Mouse (Mus musculus) lung, postnatal 0 days (tissue): Measurements from ENCODE around the gene Rock2. TPM values are rescaled to one million over a fixed set of nuclear protein-coding genes. Genes with fewer than 3 reads are reported as not detected.

Source experiments
- ATAC-seq: fragments of 200-750 bp; cut with Nextera tagmentation; 2 replicates; pipeline ENCODE4 v1.8.0; 2017; ENCODE audit warnings: moderate library complexity
- DNase-seq: peaks from one replicate; pipeline ENCODE4 v3.0.0-alpha.2; 2016; ENCODE audit warnings: low spot score
- H3K27ac ChIP-seq: fragments of 300-500 bp; sonication (generic); 2 replicates; pipeline ENCODE4 v1.5.1; 2014; ENCODE audit warnings: antibody characterized with exemption, mild to moderate bottlenecking, low read length, mixed read lengths
- H3K27me3 ChIP-seq: fragments of 300-500 bp; sonication (generic); replicated peaks from 2 replicates; pipeline ENCODE4 v1.6.1; 2014; ENCODE audit warnings: low read length, mixed read lengths; ENCODE audit not compliant: insufficient read depth
- H3K36me3 ChIP-seq: fragments of 300-500 bp; sonication (generic); 2 replicates; pipeline ENCODE4 v1.6.1; 2014; ENCODE audit warnings: low read length, mixed read lengths; ENCODE audit not compliant: insufficient read depth
- H3K4me1 ChIP-seq: fragments of 300-500 bp; sonication (generic); 2 replicates; pipeline ENCODE4 v1.6.1; 2014; ENCODE audit warnings: antibody characterized with exemption, low read depth, low read length, mixed read lengths; ENCODE audit not compliant: insufficient read depth
- H3K4me2 ChIP-seq: fragments of 300-500 bp; sonication (generic); replicated peaks from 2 replicates; pipeline ENCODE4 v1.6.1; 2014; ENCODE audit warnings: low read depth, mild to moderate bottlenecking, low read length, moderate library complexity, mixed read lengths
- H3K4me3 ChIP-seq: fragments of 300-500 bp; sonication (generic); 2 replicates; pipeline ENCODE4 v1.5.1; 2014; ENCODE audit warnings: low read depth, low read length
- H3K9ac ChIP-seq: fragments of 300-500 bp; sonication (generic); replicated peaks from 2 replicates; pipeline ENCODE4 v1.6.1; 2014; ENCODE audit warnings: low read depth, mild to moderate bottlenecking
- H3K9me3 ChIP-seq: fragments of 300-500 bp; sonication (generic); 2 replicates; pipeline ENCODE4 v1.6.1; 2016; ENCODE audit warnings: low read length, mixed read lengths
- CTCF ChIP-seq: IDR thresholded peaks from 2 replicates; pipeline ENCODE4 v1.5.1; 2016; ENCODE audit warnings: antibody characterized with exemption, mild to moderate bottlenecking
- EP300 ChIP-seq: IDR thresholded peaks from 2 replicates; pipeline ENCODE4 v1.6.1; 2016; ENCODE audit warnings: antibody characterized with exemption, mild to moderate bottlenecking, control low read depth
- WGBS: fragments of 180-500 bp; shearing (Covaris S2); extraction: QIAGEN DNeasy Blood & Tissue Kit; methylation state at CpG from one replicate; pipeline ENCODE4 v1.1.7; 2014; 5-methylcytosine and 5-hydroxymethylcytosine counted together
- polyA plus RNA-seq: library from polyadenylated mRNA; unstranded; fragments of >200 nt; fragmentation: Nextera tagmentation; extraction: Ambion mirVana; gene quantifications from 2 replicates; pipeline ENCODE4 v1.2.1, GENCODE M21; 2015

Gene Rock2
- polyA plus RNA-seq, 1 experiment from 2014 or later = 18.2 TPM

GRCm38 (mm10) chr12:16963354-16963753, 68.7 kb downstream of the Rock2 start:
- 80% methylated on average over 2 of the region's 2 CpGs for WGBS
- Histone ChIP-seq H3K4me3 (no peak overlapping the region), H3K27ac (no peak overlapping the region), H3K9ac (no peak overlapping the region), H3K4me2 (no peak overlapping the region), H3K4me1 (no peaks in the 10 kb centered on the region), H3K9me3 (no peaks in the 10 kb centered on the region), H3K36me3 (peaks cover 12% of the 10 kb centered on the region; the same call in 1 of the 2 replicates), H3K27me3 (no peaks in the 10 kb centered on the region)
- TF ChIP-seq CTCF (no peak), EP300 (no peak)
- DNase-seq (no peak), ATAC-seq (no peak)

GRCm38 (mm10) chr12:16966811-16967210, 72.1 kb downstream of the Rock2 start:
- H3K4me1 ChIP-seq = no peaks in the 10 kb centered on the region
- DNase-seq (no peak), ATAC-seq (no peak)
- no peak overlapping the region for H3K4me2 ChIP-seq
- no peaks in the 10 kb centered on the region for H3K27me3 ChIP-seq
- H3K4me3 ChIP-seq = no peak overlapping the region
- WGBS = 100% methylated on average over 2 of the region's 2 CpGs
- TF ChIP-seq EP300 = no peak
- no peak for TF ChIP-seq CTCF
- peaks cover 14% of the 10 kb centered on the region for H3K36me3 ChIP-seq
- H3K9me3 ChIP-seq = no peaks in the 10 kb centered on the region
- no peak overlapping the region for H3K9ac ChIP-seq
- no peak overlapping the region for H3K27ac ChIP-seq

- Histone ChIP-seq H3K9me3 (no peaks in the 10 kb centered on the region), H3K4me1 (no peaks in the 10 kb centered on the region), H3K36me3 (peaks cover 30% of the 10 kb centered on the region), H3K27me3 (no peaks in the 10 kb centered on the region), H3K4me2 (no peak overlapping the region), H3K9ac (no peak overlapping the region), H3K4me3 (no peak overlapping the region), H3K27ac (no peak overlapping the region)
- TF ChIP-seq EP300 (no peak), CTCF (no peak)
- DNase-seq (no peak), ATAC-seq (no peak)
Observed at GRCm38 (mm10) chr12:16977120-16977519, 82.4 kb downstream of the Rock2 start.

- 100% methylated on average over 1 of the region's 1 CpGs for WGBS
- ATAC-seq = no peak
- no peaks in the 10 kb centered on the region for H3K9me3 ChIP-seq
- H3K27ac ChIP-seq = no peak overlapping the region
- no peak overlapping the region for H3K4me3 ChIP-seq
- no peak overlapping the region for H3K9ac ChIP-seq
- peaks cover 9% of the 10 kb centered on the region; the same call in 1 of the 2 replicates for H3K36me3 ChIP-seq
- H3K4me1 ChIP-seq = no peaks in the 10 kb centered on the region
- no peaks in the 10 kb centered on the region for H3K27me3 ChIP-seq
- TF ChIP-seq CTCF (peak; percentile 22; the same call in 1 of the 2 replicates), EP300 (no peak)
- DNase-seq = no peak
- H3K4me2 ChIP-seq = no peak overlapping the region
Observed at GRCm38 (mm10) chr12:16985778-16986177, 91.1 kb downstream of the Rock2 start.

GRCm38 (mm10) chr12:16991376-16991775, 96.7 kb downstream of the Rock2 start:
- Histone ChIP-seq H3K4me2 (no peak overlapping the region), H3K27me3 (no peaks in the 10 kb centered on the region), H3K4me3 (no peak overlapping the region), H3K27ac (no peak overlapping the region), H3K9ac (no peak overlapping the region), H3K9me3 (no peaks in the 10 kb centered on the region), H3K4me1 (no peaks in the 10 kb centered on the region), H3K36me3 (no peaks in the 10 kb centered on the region; the same call in 1 of the 2 replicates)
- TF ChIP-seq CTCF = no peak
- no peak for TF ChIP-seq EP300
- no peak for ATAC-seq
- WGBS = 96% methylated on average over 2 of the region's 2 CpGs
- no peak for DNase-seq

- DNase-seq (no peak), ATAC-seq (no peak)
- Histone ChIP-seq H3K27ac (no peak overlapping the region), H3K27me3 (no peaks in the 10 kb centered on the region), H3K4me3 (no peak overlapping the region), H3K4me1 (no peaks in the 10 kb centered on the region), H3K9me3 (no peaks in the 10 kb centered on the region), H3K36me3 (no peaks in the 10 kb centered on the region), H3K4me2 (no peak overlapping the region), H3K9ac (no peak overlapping the region)
- WGBS = 88% methylated on average over 2 of the region's 2 CpGs
- no peak for TF ChIP-seq EP300
- no peak for TF ChIP-seq CTCF
Observed at GRCm38 (mm10) chr12:16992355-16992754, 97.7 kb downstream of the Rock2 start.

- DNase-seq = no peak
- Histone ChIP-seq H3K4me1 (peaks cover 3% of the 10 kb centered on the region), H3K4me2 (no peak overlapping the region), H3K9me3 (no peaks in the 10 kb centered on the region), H3K27ac (no peak overlapping the region), H3K9ac (no peak overlapping the region), H3K27me3 (no peaks in the 10 kb centered on the region), H3K4me3 (no peak overlapping the region), H3K36me3 (no peaks in the 10 kb centered on the region)
- 59% methylated on average over 2 of the region's 2 CpGs for WGBS
- TF ChIP-seq EP300 (no peak), CTCF (no peak)
- ATAC-seq = no peak
Observed at GRCm38 (mm10) chr12:16994291-16994690, 99.6 kb downstream of the Rock2 start.
